Mouse (Mus musculus) urinary bladder, postnatal 36 days (tissue): Measurements from ENCODE around the gene Radil.
A peak's percentile ranks its signal among the peaks of the same experiment; 100 is the strongest.

Experiments used
- DNase-seq, 2 experiments: peaks; one replicate each; pipeline ENCODE4 v3.0.0; 2022; ENCODE audit warnings: low spot score in 2 of 2, mixed read lengths in 1 of 2

Gene Radil

DNA sequence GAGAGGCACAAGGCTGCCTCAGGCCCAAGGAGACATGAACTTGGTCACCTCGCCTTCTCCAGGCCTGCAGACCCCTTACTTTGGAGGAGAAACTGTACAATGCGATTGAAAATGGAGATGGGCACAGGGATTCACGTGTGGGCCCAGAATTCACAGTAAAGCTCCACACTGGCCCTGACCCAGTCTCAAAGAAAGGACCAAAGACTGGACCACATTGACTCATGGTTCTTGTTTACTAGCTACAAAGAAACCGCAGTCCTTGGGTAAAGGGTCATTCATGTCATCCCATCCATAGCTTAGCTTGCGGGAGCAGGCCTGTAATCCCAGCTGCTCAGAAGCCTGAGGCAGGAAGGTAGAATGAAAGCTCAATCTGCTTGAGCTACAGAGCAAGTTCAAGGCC, 67.3 kb downstream of the Radil start:
- DNase-seq, result no peak

DNA sequence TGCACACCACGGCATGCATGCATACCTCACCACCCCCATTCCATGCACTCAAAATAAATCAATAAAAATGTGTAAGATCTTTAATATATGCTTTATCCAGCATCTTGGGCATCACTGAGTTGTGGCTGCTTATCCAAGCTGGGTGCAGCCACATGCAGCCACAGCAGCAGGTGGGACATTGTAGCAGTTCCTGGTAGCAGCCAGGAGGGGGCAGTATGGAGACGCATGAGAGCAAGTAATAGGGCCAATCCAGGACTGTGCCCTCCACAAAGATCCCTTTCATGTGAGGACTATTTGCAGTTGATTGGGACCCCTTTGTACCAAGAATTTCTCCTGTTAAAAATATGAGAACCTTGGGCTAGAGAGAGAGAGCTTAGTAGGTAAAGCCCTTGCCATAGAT, 68.4 kb downstream of the Radil start:
- DNase-seq, result no peak

DNA sequence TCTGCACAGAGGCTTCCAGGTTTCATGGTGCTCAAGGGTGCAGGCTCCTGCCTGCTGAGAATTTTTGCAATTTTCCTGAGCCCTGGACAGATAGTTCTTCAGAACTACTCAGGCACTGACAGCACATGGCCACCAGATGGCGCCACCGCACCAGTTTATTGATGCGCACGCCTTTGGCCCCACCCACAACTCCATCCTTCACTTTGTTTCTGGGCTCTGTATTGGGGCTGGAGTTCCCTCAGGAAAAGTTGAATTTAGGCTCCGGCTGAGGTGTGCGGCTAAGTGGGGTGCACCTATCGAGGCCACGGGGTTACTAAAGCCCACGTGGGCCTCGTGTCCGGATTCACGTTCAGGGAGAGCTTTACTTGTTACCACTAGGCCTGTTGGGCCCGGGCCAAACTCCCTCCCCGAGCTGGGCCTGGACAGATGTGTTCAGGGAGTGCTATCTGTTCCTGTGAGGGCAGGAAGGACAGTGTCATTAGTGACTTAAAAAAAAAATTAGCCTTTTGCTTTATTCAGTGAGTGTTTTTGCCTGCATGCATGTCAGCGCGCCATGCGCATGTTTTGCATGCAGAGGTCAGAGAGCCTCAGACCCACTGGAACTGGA, 72.0 kb downstream of the Radil start:
- DNase-seq, result peak; percentile 61 to 76

- no peak for DNase-seq
Measured at GRCm38 (mm10) chr5:142477866-142478615, 72.9 kb downstream of the Radil start.

DNA sequence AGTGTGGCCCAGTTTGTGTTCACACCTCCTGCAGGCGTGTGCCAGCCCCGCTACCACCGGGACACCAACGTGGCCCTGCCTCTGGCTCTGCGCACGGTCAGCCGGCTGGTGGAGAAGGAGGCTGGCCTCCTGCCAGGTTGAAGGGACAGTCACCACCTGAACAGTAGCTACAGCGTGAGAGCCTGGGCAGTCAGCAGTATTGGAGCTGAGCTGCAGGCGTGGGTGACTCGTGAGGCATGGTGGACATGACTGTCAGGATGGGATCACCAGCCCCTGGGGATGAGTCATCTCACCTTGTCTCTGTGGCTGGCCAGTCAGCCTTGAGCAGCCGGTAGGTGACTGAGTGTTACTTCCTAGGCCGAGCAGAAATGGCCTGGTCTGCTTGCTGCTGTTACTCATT, 73.6 kb downstream of the Radil start:
- no peak for DNase-seq

DNA sequence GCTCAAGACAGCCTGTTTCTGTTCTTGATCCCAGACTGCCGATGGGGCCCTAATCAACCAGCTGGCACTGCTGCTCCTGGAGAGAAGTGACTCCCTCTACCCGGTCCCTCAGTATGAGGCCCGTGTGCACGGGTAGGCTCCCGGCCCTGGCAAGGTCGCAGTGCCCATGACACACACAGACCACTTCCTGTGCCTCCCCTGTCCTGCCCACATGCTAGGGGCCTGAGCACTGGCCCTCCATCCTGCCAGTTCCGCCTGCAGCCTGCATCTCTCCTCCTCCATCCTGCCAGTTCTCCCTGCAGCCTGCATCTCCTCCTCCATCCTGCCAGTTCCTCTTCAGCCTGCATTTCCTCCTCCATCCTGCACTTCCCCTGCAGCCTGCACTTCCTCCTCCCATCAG, 75.2 kb downstream of the Radil start:
- DNase-seq, result no peak

GRCm38 (mm10) chr5:142473696-142474095, 77.2 kb downstream of the Radil start:
- no peak for DNase-seq

- no peak for DNase-seq
Measured at GRCm38 (mm10) chr5:142469796-142470195, 81.1 kb downstream of the Radil start.

DNA sequence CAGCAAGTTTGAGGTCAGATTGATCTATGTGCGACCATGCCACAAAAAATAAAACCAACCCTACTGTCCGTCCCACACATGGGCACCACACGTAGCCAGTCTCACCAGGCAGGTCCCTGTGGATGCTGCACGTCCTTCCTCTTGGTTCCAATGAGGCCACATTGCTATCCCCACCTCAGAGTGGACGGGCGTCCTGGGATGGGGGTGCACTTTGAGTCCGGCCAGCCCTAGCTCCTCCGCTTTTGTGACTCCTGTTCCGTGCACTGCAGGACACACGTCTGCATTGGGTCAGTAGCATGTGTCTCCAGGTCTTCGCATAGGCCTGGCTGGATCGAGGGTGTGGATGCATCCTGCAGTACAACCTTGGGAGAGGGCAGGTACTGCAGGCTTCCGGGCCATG, 82.5 kb downstream of the Radil start:
- DNase-seq, result no peak

GRCm38 (mm10) chr5:142463461-142464454, 87.1 kb downstream of the Radil start, which contains the start of gene Ap5z1:
Gene Ap5z1 (plus strand): TSS chr5:142463944.
- DNase-seq, result peak; percentile 85 to 94

GRCm38 (mm10) chr5:142463011-142463410, 87.9 kb downstream of the Radil start:
- no peak for DNase-seq

DNA sequence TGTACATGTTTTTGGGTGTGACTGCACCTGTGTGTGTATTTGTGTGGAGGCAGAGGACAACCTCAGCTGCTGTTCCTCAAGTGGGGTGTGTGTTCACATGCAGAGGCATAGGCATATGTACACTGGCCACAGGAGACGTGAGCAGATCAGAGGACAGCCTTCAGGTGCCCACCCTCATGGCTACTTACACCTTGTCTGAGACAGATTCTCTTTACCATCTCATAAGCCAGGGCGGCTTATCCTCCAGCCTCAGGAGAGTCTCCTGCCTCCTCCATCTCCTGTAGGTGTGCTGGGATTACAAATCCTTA, 88.3 kb downstream of the Radil start:
- DNase-seq, result no peak

DNA sequence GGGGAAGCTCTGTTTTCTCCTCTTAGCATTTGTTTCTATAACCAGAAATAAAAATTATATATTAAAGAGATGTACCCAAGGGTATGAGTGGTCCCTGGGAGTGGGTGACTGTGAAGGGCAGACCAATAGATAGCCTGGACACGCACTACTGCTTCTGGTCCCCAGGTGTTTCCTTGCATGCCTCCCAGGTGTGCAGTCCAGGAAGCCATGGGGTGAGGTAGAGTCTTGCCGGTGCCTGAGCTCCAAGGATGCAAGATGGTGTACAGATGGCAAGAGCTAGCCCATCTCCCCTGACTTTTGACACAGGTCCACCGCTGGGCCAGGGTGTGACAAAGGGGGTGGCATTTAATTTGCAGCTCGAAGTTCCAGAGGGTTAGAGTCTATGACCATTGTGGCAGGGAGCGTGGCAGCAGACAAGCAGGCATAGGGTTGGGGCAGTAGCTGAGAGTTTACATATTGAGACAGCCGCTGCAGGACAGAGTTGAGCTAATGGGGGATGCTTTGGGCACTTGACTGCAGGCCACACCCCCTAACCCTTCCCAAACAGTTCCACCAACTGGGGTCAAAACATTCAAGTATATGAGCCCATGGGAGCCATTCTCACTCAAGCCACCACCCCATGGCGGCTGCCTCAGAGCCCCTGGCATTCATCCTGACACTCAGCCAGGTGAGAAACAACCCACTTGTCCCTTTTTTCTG, 88.8 kb downstream of the Radil start:
- DNase-seq, result no peak

DNA sequence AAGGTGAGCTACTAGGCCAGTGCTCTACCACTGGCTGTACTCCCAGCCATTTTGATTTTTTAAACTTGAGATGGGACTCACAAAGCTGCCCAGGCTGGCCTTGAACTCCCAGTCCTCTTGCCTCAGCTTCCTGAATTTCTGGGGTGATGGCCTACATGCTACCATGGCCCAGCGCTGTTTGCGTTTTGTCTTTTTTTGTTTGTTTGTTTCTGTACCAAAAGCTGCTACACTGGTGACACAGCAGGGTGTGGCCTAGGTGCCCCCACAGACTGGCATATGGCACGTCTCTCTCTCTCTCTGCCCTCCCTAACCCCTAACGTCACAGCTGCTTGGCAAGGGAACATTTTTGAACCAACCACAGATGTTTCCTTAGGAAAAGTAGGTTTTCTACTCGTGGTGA, 91.1 kb downstream of the Radil start:
- DNase-seq, result no peak

- no peak for DNase-seq
Measured at GRCm38 (mm10) chr5:142458791-142459557, 91.9 kb downstream of the Radil start.

GRCm38 (mm10) chr5:142457345-142457744, 93.6 kb downstream of the Radil start:
- DNase-seq, result no peak

DNA sequence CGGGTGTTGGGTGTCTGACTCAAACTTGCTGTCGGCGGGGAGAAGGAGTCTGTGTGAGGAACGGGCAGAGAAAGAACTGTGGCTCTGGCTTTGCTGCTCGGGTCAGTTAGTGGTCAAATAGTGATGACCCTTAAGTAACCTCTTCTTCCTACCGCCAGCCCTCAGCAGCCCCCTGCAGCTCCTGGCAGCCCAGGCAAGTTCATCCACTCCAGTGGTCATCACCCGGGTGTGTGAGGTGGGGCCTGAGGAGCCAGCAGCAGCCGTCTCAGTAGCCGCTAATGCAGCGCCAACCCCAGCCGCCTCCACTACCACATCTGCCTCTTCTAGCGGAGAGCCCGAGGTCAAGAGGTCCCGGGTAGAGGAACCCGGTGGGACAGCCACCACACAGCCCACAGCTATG, 94.6 kb downstream of the Radil start:
- no peak for DNase-seq

GRCm38 (mm10) chr5:142453742-142454141, 97.2 kb downstream of the Radil start:
- DNase-seq, result no peak

GRCm38 (mm10) chr5:142451759-142452158, 99.1 kb downstream of the Radil start:
- no peak for DNase-seq

- no peak for DNase-seq
Measured at GRCm38 (mm10) chr5:142450846-142451245, 100.1 kb downstream of the Radil start.

DNA sequence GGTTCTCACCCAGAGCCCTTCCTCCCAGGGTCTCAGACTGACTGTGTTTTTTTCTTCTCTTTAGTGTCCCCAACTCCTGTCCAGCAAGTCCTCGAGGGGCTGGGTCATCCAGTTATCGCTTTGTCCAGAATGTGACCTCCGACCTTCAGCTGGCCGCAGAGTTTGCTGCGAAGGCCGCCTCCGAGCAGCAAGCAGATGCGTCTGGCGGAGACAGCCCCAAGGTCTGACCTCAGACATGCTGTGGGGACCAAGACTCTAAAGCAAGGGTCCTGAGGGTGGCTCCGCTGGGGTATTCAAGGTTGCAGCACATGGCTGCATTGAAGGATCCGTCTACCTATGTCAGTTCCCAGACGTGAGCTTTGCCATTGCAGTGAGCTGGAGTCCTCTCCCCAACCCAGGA, 102.3 kb downstream of the Radil start:
- DNase-seq, result no peak
